Mouse (Mus musculus) thymus, adult 18-20 months (tissue): ENCODE measurements around the gene Nrxn3.

Experiments
- DNase-seq, 2 experiments: peaks; one replicate each; pipeline ENCODE4 v3.0.0; 2022; ENCODE audit warnings: mixed read lengths in 2 of 2

The Nrxn3 gene

DNA sequence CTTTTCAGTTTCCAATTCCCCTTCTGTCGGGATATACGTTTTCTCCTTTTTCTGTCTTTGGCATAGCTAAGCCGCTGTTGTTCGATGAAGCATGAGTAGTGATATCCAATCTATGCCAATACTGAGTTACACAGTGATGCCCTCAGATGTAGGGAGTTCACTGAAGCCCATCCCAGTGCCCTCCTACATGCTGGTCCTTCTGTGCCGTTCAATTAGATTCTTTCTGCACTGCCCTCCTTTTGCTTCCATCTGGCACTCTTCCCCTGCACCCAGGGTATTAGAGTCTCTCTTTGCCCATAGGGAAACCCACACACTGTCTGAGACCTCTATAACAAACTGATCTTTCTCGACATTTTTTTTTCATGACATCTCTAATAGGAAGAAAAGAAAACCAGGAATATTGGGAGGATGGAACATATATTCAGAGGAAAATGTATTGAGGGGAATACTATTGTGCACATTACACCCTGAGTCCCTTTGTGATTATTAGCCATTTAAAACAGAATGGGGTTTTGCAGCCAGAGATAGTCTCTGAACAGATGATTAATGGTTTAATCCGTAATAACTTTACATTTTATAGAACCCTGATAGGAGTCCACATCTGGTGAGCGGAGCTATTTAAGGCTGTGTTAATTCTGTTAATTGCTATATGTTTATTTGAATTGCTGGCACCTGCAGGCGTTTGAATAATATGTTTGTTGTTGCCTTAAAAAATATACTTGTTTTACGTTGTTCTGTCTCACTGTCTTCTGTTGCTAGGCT, 476.3 kb downstream of the Nrxn3 start:
- no peak for DNase-seq

DNA sequence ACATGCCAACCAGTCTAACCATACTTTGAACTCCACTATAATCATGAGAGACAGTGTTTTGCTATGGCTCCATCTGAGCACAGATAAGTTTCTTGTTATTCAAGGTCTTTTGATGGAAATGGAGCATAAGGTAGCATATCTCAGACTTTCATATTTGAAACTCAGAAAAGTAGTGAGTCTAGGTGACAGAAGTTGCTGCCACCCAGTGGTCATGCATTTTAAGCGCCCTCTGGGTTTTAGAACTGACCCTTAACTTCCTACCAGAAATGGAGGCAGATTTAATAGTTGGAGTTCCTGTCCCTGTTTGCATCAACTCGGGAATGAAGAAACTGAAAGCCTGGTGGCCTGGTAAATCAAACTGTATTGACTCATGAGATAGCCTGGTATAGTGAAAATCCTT, 488.9 kb downstream of the Nrxn3 start:
- no peak for DNase-seq

DNA sequence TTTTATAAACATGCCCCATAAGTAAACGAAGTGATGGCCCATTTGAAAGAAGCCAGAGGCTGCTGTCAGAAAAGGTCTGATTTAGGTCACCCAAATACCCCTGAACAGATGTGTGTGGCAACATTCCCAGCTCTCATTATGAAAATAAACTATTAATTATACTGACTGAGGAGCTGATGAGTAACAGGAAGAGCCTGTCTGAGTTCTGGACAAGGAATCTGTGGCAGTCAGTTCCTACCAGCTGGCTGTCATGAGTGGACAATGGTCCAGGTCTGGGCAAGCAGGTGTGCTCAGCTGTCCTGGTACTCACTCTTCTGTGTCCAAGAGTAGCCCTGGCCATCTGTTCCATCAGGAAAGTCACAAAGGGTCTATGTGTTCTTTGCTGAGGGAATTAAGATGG, 517.1 kb downstream of the Nrxn3 start:
- DNase-seq: no peak

DNA sequence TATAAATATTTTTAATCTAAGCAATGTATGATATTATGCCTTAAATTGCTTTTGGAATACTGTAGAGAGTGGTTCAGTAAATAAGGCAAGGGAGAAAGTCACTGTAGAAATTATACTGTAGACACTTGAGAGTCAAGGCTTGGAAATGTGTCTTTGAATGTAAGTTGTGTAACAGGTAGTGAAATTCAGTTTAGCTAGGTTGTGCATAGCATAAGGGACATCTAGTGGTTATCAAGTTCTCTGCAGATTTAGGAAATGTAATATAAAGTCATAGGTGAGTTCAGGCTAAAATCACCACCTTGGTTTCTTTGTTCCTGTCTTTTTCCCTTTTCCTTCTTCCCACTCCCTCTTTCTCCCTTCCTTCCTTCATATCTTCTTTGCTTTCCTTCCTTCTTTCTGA, 518.9 kb downstream of the Nrxn3 start:
- DNase-seq: no peak

DNA sequence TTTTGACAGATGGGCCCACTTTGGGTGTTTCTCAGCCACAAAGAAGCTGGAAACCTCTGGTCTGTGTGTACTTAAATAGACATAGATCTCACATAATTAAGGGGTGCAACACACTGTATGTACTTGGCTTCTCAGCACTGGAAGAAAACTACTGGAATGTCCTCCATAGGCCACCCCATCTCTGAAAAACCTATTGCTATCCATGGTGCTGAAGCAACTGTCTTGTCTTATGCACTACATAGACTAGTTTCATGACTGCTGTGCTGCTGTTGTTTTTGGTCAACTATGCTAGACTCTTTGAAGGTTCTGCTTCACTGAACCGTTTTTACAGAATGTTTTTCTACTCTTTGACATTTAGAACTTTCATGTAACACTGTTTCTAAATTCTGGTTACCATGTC, 519.8 kb downstream of the Nrxn3 start:
- DNase-seq: no peak

DNA sequence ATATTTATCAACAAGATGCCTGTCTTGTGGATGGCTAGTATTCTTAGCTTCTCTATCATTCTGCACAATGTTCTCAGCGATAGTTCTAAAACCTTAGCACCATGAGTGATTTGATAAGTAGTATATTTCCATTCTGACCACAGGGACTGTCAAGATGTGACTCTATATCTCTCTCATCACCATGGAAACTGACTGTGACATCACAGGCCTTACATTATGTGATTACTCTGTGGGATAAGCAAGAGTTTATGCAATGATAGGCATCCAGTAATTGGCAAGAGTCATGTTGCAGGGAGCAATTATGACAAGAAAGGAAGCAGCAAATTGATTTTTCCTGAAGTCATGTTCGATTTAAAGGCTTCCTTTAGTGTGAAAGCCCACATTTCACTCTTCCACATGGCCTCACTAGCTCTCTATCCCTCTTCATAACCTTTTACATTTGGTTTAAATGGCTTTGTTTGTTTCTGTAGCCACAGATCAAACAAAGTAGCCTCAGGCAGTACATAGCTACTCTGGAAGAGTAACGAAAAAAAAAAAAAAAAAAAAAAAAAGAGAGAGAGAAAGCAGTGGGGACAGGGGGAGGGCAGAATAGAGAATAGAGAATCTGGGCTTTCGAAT, 532.7 kb downstream of the Nrxn3 start:
- DNase-seq: no peak

DNA sequence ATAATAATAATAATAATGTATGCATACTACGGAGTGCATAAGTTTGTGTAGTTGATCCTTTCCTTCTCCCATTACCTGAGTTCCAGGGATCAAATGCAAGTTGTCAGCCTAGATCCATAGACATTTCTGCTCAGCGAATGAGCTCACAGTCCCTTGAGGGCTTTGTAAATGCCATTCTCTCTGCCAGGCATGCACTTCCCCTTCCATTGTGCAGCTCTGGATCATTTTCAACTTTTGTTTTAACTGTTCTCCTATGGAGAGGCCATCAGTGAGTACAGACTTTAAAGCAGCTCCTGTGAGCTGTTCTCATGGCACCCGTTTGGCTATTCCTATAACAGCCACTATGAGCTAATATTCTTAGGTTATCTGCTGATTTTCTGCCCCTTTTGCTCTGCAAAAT, 536.2 kb downstream of the Nrxn3 start:
- no peak for DNase-seq

DNA sequence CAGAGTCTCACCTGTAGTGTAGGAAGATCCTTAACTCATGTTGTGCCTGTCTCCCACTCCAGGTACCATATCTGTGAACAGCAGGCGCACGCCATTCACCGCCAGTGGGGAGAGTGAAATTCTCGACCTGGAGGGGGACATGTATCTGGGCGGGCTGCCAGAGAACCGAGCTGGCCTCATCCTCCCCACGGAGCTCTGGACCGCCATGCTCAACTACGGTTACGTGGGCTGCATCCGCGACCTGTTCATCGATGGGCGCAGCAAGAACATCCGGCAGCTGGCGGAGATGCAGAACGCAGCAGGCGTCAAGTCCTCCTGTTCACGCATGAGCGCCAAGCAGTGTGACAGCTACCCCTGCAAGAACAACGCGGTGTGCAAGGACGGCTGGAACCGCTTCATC, 537.4 kb downstream of the Nrxn3 start:
- DNase-seq: no peak

DNA sequence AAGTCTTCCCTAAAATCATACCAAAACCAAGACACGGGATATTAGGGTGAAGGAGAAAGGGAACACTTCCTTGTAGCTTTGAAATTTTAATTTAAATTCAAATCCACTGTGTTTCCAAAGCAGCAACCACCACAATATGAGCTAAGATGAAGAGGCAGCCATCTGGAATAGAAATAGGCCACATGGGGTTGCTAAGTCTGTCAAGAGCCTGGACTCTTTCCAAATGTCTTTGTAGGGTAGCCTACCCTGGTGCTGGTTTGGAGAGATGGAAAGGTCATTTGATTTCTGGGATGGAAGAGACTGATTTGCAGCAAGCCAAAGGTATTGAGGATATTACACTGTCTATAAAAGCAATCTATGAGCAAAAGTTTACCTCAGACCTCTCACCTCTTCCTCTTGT, 539.6 kb downstream of the Nrxn3 start:
- DNase-seq: no peak

DNA sequence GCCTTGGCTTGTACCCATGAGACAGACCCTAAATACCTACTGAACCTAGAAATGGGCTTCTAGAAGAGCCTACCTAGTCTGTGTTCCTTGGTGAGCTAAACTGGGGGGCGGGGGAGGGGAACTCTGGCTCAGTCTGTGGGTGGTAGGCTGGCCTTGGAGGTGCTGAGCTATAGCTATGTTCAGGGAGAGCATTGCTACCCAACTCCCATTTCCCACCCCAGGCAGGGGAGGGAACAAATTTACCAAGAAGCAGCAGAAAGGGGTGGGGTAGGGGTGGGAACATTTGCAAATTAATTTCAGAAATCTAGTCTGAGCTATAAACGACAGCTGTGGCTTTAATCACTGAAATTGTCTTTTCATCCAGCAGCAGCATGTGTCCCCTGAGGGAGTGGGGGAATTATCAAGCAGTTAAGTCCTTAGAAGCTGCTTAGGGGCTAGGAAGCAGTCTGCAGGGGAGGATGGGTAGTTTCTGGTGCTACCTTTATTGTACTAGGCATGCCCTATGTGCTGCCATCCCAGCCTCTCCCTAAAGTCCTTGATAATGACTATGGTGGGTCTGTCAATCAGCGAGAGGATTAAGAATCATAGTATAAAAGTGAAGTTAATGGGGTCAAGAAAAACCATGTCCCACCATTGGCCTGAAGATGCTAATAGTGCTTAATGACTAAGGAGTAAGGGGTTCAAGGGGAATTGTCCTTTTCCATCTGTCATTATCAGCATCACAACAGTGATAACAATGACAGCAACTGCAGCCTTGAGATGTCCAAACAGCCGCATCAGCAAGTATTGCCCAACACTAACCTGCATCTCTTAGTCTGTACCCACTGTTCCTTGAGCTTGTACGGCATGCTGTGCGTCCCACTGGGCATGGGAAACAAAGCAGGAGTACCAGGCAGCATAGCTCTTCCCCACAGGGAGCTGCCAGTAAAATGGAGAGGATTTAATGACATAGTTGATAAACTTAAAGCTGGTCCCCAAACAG, 560.0 kb downstream of the Nrxn3 start:
- DNase-seq: no peak

DNA sequence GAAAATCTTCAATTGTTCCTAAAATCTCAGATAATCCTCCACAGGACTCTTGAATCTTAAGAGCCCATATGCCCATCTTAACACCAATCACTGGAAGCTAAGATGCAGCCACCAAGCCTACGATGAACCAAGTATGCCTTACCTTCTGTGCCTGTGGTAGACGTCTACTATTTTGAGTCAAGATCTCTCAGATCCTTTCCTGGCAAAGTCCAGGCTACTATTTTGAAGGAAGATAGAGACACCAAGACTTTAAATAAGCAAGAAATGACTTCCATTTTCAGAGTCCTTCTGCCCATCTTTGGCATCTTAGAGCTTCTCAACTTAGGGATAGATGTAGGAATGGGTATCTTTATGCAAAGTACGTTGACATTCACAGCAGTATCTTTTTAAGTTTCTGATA, 561.7 kb downstream of the Nrxn3 start:
- DNase-seq: no peak

DNA sequence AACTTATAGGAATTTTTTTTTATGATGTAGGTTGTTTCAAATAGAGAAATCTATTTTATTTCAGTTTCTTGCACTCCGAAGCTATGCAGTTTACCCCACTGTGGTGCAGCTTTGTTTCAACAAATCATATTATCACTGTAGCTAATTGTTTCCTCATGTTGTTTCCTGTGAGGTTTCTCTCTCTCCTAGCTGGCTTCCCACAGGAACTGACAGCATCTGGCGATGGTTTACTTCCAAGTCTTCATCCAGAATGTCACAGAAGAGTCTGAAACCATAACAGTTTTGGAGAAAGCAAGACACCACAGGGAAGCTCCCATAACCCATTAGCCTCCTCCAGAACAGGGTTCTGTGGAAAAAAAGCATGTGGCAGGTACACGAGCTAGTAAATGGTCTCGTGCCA, 564.4 kb downstream of the Nrxn3 start:
- DNase-seq: no peak

DNA sequence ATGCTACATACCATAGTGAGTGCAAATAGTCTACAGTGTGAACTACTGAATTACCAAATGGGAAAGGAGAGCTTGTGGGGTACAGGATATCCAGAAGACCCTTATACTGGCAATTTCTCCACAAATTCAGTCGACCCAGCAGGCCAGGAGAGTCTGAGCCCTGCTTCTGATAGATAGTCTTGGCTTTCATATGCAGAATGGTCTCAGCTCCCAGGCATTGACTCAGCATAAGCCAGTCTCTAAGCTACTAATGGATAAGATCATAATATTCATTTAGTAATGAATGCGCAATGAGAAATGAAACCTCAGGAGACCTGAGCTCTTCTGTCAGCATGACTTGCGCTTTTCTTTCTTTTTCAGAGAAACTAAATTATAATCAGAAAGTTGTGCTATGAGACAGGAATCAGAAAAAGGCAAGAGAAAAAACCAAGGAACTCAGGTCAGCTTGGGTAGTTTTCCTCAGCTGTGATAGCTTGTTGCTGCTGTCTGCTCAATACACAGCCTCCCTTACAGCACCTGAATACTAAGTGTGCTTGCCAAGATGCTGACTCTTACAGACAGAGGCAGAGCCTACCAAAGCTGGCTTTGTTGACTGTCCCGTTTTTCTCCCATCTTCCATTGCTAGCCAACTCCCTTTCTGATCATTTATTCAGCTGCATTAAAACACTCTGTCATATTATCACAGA, 567.1 kb downstream of the Nrxn3 start:
- DNase-seq: no peak

DNA sequence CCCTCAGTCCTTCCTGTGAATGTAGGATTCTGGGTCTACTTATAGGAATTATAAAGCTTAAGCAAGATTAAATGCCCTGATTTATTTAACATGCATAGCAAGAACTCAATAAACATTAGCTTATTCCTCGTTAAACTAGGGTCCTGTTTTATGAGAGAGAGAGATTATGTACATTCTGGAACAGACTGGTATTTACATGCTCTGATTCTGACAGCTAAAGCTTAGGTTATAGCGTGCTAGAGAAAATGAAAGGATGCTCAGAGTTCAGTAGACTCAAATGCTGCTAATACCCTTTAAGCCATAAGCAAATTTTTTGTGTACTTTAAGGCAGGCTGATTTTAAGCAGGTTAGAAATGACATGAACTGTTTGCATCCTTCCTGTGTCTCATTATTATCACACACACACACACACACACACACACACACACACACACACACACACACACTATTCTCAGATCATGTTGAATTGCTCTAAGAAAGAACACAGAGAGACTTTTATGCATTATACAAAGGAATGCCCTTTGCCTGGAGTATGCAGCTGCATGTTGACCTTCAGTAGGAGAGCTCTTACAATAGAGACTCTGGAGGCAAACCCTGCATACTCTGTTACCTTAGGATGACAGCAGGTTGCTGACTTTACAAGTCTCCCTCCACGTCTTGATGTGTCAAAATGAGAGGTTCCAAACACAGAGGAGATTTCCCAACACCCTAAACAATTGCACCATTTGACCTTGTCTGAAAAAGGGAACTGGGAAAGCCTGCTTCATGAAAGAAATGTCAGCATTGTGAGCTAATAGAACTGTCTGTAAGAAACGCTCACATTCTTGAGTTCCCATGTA, 568.3 kb downstream of the Nrxn3 start:
- no peak for DNase-seq

DNA sequence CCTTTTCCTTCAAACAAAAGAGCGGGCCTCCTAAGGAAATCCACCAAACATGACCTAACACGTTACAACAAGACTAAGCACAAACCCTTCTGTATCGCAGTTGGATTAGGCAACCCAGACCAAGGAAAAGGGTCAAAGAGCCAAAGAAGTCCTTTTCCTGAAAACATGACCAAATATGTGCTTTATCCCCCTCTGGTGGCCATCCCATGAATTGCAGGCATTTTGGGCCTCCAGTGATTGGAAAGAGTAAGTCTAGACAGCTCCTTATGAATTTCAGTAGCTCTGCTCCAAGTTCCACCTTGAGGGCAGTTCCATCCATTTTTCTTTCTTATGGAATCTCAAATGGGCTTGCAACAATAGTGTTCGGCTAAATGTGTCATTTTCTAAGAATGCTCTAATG, 579.3 kb downstream of the Nrxn3 start:
- DNase-seq: peak in 1 of 2 experiments; percentile 8

DNA sequence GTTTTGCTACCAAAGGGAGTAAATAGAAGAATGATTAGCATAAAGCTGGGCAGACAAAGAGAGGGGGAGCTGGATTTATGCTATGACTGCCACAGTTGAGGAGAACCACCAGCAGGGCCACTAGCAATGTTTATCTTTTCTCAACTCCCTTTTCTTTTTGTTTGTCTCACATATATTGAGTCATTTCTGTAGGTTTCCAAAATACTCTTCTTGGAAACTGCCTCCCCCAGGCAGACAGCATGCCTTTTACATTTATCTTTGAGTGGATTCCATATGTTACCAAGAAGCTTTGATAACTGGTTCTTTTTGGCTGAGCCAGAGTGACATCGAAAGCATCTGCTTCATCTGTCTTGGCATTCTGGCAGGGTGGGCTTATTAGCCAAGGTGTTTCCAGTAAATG, 587.5 kb downstream of the Nrxn3 start:
- no peak for DNase-seq

DNA sequence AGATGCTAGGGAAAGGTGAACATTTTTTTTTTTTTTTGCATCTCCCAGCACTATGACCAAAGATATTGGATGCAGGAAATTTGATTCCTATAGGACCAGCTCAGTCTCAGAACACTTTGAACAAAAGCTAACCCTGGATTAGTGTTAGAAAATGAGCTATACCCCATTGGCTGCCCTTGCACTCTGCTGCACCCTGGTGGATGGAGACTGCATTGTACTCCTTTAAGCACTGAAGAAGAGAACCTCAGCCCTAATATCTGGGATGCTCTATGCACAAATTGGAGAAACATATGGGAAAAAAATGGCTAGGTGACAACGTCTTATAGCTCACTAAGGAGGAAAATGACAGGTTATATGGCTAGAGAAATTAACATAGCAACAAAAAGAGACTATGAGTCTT, 589.9 kb downstream of the Nrxn3 start:
- no peak for DNase-seq

DNA sequence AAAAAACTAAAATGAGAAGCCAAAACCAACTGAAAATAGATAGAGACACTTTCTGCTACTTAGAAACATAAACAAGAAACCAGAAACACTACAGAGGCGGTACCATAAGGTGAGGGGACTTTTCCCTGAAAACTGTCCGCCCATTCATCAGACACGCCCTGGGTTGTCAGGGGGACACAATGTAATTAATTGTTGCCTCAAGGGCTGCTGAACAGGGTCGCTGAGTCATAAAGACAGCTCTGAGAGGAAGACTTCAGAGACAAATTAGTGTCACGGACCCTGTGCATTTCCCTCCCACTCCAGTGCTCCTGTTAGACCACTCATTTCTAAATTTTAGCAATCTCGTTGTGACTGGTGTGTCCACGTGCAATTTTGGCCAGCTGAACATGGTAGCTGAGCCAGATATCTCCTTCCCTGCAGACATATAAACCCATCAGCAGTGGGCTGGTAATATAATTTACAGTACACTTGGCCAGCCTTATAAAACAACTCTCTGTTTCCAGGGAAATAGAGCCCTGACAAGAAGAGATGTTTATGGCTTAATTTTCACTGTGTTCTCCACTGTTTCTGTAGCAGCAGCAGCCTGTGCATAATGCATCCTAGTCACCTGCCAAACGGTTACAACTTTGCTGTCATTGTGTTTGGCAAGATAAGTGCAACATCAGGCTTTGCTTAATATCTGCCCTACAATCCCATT, 603.3 kb downstream of the Nrxn3 start:
- DNase-seq: no peak

DNA sequence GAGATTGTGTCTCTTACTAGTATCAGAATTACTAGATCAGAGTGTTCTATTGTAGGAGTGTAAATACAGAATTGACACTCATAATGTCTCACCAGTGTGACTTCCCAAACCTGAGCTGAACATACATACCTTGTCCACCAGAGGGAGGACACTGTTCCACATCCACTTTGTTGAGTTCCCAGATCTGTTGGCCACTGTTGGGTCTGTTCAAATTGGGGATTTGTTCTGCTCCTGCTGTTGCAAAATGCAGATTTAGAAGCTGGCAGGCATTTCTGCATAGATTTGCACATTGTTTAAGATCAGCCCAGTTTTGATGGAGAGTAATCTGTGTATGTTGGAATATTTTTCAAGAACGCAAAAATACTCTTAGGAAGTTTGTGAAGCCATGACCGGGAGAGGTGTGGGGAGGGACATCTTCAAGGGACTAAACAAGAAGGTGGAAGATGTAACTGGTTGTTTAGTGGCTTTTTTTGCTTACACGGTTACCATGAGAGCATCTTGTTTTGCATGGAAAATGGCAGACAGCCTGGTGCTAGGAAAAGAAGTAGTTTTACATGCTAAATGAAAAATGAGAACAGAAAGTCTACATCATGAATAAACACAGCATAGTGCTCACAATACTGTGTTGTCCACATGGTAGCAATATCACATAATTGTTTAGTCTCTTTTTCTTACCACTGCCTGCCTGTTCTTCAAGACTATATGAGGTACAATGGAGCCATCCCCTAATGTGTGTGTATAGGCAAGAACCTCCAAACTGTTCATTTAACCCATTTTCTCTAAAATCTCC, 609.0 kb downstream of the Nrxn3 start:
- no peak for DNase-seq

DNA sequence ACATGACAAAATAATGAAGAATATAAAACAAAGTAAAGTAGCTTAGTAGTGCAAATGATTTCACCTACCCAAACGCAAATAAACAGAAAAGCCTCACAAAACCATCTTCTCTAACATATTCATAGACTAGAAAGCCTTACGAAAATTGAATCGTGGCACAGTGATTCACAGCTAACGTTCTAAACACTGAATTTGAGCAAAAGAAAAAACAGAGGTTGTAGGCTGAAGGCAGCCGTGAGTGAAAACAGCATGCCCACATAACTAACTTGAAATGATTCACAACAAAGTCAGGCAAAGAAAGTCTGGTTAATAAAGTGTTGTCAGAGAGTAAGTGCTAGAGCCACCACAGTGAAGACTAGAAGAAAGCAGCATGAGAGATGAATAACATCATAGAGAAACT, 610.8 kb downstream of the Nrxn3 start:
- DNase-seq: no peak

DNA sequence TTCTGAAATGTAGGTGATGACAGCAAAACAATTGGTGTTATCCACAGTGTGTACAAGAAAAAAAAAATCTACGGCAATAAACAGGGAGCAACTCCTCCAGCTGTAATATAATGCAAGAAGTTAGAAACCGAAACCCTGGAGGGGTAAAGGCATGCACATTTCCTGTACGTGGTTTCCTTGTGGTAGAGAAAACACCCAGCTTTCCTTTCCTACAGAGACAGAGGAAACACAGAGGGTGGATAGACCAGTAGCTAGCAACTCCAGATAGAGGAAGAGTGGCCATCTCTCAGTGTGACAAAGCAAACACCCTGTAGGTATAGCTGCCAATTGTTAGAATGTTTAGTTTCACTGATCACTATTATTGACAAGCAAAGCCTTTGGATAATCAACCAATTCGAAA, 642.2 kb downstream of the Nrxn3 start:
- DNase-seq: no peak
